In genomic region chr5:44579899-44580459, GRCm38 (mm10) we compare ENCODE assay signal across 17 mouse cellular contexts.
DNase-seq lines count a peak whose midpoint lies in the region; ATAC-seq lines count a peak whose summit lies in the region.
"Had no signal": no experiment of that assay in that cellular context is flagged by ENCODE, and none has a peak within 500 bp of the region (broad histone marks: within the 10 kb centered on the region; RNA-seq: fewer than 3 reads in every experiment).

No protein-coding gene starts in this region.

- WGBS in heart, embryonic 13.5 days = 45% methylated on average over 10 of the region's 10 CpGs
- 44% methylated on average over 10 of the region's 10 CpGs for WGBS in heart, embryonic 12.5 days

- H3K27me3 ChIP-seq in heart, embryonic 13.5 days (replicated peaks) = no peaks in the 10 kb centered on the region
- H3K27me3 ChIP-seq in heart, embryonic 12.5 days (replicated peaks) = no peaks in the 10 kb centered on the region
- H3K27me3 ChIP-seq: midbrain, embryonic 12.5 days had no signal

- H3K36me3 ChIP-seq in heart, embryonic 13.5 days = no peaks in the 10 kb centered on the region
- H3K36me3 ChIP-seq in heart, embryonic 12.5 days = no peaks in the 10 kb centered on the region
- H3K36me3 ChIP-seq: midbrain, embryonic 12.5 days had no signal

- peaks cover 28% of the 10 kb centered on the region for H3K4me1 ChIP-seq in heart, embryonic 13.5 days
- H3K4me1 ChIP-seq in heart, embryonic 12.5 days (replicated peaks) = peaks cover 24% of the 10 kb centered on the region; the same call in 1 of the 2 replicates
- H3K4me1 ChIP-seq: midbrain, embryonic 12.5 days had no signal

- no peaks in the 10 kb centered on the region for H3K9me3 ChIP-seq in heart, embryonic 13.5 days
- no peaks in the 10 kb centered on the region for H3K9me3 ChIP-seq in heart, embryonic 12.5 days (replicated peaks)
- H3K9me3 ChIP-seq: midbrain, embryonic 12.5 days had no signal

- peak overlapping the region; percentile 26 for H3K4me2 ChIP-seq in heart, embryonic 13.5 days
- no peak overlapping the region for H3K4me2 ChIP-seq in heart, embryonic 12.5 days
- H3K4me2 ChIP-seq: midbrain, embryonic 12.5 days had no signal

- no peak for ATAC-seq in heart, embryonic 13.5 days (ENCODE audit: extremely low read depth, insufficient number of reproducible peaks, low FRiP score, low TSS enrichment)
- no peak for ATAC-seq in heart, embryonic 12.5 days (ENCODE audit: insufficient number of reproducible peaks, low FRiP score)
- ATAC-seq: lung, postnatal 0 days had no signal

- no peak overlapping the region for H3K9ac ChIP-seq in heart, embryonic 13.5 days
- no peak overlapping the region for H3K9ac ChIP-seq in heart, embryonic 12.5 days
- H3K9ac ChIP-seq: midbrain, embryonic 12.5 days had no signal

- DNase-seq in kidney, postnatal 10 days = peak; percentile 30
- DNase-seq in kidney, adult 11 months = no peak
- peak; percentile 10 to 15 for DNase-seq in right cerebral cortex, adult 2 months (ENCODE audit: low spot score in 2 of 2)
- DNase-seq in right cerebral cortex, postnatal 25 days = no peak
- no peak for DNase-seq in spleen, adult 12 weeks (ENCODE audit: low spot score)
- no peak for DNase-seq in ovary, postnatal 14 days (ENCODE audit: low spot score)
- DNase-seq: adrenal gland, postnatal 36 days; cerebellum, adult 11 months; embryo, embryonic 11 days; gastrocnemius, adult 2 months; spleen, adult 18-20 months; thymus, postnatal 36 days had no signal

- no peak overlapping the region for H3K27ac ChIP-seq in heart, embryonic 13.5 days (replicated peaks)
- no peak overlapping the region for H3K27ac ChIP-seq in heart, embryonic 12.5 days (ENCODE audit: poor library complexity, severe bottlenecking)
- H3K27ac ChIP-seq: gastrocnemius, adult 2 months; midbrain, embryonic 12.5 days; stomach, postnatal 0 days had no signal

- no peak overlapping the region for H3K4me3 ChIP-seq in heart, embryonic 13.5 days
- no peak overlapping the region for H3K4me3 ChIP-seq in heart, embryonic 12.5 days
- H3K4me3 ChIP-seq: gastrocnemius, adult 2 months; midbrain, embryonic 12.5 days had no signal

Comparison
In these comparisons a context has a peak if more than half of its experiments do, and no peak if none do; other contexts are left out.
1. DNase-seq: peak in kidney, postnatal 10 days (single experiment) and right cerebral cortex, adult 2 months (2 of 2); none in kidney, adult 11 months (single experiment), right cerebral cortex, postnatal 25 days (single experiment), spleen, adult 12 weeks (single experiment) and ovary, postnatal 14 days (single experiment).